Mouse (Mus musculus) erythroblast, adult 5-6 weeks (primary cell): Measurements from ENCODE around the gene Vmn1r195. TPM values are rescaled to one million over a fixed set of nuclear protein-coding genes. Genes with fewer than 3 reads are reported as not detected.
"Not testable (repeated sequence)": the region's sequence is repeated elsewhere in the genome, so short reads cannot be mapped to it uniquely, and the experiment has no call there.

ENCODE experiments used
- ATAC-seq: replicated peaks from 2 replicates; pipeline ENCODE4 v1.8.0; 2016; ENCODE audit warnings: moderate number of reproducible peaks, mild to moderate bottlenecking, moderate TSS enrichment, inconsistent platforms; ENCODE audit not compliant: poor library complexity, low FRiP score, severe bottlenecking
- total RNA-seq, 2 experiments: library from RNA; stranded (forward) in 1 of 2; stranded (reverse) in 1 of 2; fragments of 150-400 nt in 1 of 2; fragments of 200-764, 138-1000 nt in 1 of 2; gene quantifications; 2 replicates each; pipeline versions ENCODE4 v1.2.3 to v1.2.4; 2015 to 2017; ENCODE audit warnings: low replicate concordance in 2 of 2

The Vmn1r195 gene
- not detected in 2 replicates for total RNA-seq (2015; ENCODE audit: low replicate concordance)
- not detected in 2 replicates for total RNA-seq (2017; ENCODE audit: low replicate concordance)

DNA sequence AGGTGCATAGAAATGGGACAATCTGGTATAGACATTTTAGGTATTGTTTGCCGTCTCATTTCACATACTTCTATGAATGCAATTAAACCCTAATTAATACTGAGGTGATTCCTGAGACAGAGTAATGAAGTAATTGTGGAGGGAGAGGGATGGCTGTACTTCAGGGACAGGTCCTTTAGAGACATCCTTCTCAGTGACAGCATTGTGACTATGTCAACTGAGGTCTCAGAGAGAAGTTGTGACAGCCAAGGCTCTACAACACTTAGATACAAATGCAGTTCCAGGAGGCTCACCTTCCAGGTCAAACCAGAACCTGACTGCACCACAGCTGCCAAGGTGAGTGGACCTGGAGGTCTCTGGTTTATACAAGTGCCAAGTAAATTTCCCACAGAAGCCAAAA lies at the start of gene Vmn1r195:
Gene Vmn1r195 (plus strand): TSS at position 301 of the 400 bp plus-strand sequence.
- not testable (repeated sequence) for ATAC-seq

- not testable (repeated sequence) for ATAC-seq
These were observed 47.3 kb upstream of the Vmn1r195 start, which contains the start of gene Vmn1r193 for GRCm38 (mm10) chr13:22223060-22223459. Vmn1r193 (minus strand) TSS chr13:22223160.

DNA sequence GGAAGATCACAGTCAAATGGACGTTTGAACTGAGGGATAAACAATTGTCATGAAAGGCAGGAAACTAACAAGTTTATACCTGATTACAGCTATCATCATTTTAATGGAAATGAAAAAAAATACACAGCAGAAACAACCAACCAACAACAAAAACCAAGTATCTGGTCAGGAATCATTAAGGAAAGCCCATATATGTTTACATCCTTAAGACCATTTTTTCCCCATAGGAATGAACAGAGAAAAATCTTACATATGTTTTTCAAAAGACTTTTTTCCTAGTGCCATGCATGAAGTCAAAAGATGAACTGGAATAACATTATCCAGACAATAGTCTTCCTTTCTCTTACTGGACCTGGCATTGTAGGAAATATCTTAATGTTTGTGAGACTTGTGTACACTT lies 26.4 kb upstream of the Vmn1r195 start, which contains the start of gene Vmn1r194:
Gene Vmn1r194 (plus strand): TSS at position 301 of the 400 bp plus-strand sequence.
- ATAC-seq: no peak

DNA sequence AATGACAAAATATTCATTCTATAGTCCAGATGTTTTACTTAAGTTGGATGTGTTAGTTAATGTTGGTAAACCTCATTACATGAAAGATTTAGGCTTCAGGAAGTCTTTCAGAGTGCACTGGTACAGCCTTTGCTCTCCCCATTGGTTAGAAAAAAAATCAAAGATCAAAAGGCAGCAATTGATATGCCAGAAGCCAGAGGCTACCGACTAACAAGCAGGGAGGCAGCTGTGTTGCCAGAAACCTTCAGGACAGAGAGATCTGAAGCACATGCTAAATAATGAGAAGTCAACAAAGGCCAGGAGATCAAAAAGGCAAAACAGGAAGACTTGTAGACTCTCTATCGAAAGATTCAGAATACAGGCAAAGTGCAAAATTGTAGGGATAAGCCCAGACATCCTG lies 1.4 kb downstream of the Vmn1r195 start:
- no peak for ATAC-seq

DNA sequence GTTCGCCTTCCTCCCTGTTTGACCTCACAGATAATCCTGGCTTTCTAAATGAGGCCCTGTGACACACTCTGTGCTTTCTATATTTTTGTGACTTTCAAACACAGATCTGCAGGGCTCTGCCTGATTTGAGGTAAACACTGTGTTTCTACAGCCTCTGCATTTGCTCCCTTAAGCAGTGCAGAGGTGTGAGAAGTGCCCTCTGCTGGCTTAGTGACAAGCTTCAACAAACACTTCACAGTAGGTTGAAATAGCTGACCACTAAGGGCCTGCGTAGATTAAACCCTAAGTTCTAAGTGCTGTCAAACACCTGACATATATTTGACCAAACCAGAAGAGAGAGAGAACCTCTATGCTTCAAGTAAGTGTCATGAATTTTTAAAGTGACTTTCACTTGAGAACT lies 14.3 kb downstream of the Vmn1r195 start:
- ATAC-seq: no peak

- ATAC-seq: no peak
These were observed 19.3 kb downstream of the Vmn1r195 start, which contains the start of gene Vmn1r196 for GRCm38 (mm10) chr13:22289620-22290019. Vmn1r196 (plus strand) TSS chr13:22289920.

DNA sequence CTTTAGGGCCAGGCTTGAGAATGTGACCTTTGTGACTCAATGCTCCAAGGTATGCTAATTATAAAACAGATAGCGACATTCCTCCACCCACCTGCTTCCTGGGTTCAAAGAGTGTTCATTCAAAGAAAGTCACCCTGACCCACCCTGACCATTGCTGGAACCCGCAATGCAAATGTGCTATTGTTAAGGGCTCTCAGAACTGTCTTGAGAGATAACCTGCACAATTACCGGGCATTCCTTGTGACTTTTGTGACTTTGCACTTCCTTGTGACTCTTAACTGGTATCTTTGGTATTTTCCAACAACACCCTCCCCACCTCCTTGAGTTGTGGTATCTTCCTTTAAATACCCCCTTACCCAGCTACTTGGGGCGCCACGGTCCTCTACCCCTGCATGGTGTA lies 37.8 kb downstream of the Vmn1r195 start:
- ATAC-seq: not testable (repeated sequence)

- ATAC-seq: no peak
These were observed 45.0 kb downstream of the Vmn1r195 start for GRCm38 (mm10) chr13:22315361-22315760.

DNA sequence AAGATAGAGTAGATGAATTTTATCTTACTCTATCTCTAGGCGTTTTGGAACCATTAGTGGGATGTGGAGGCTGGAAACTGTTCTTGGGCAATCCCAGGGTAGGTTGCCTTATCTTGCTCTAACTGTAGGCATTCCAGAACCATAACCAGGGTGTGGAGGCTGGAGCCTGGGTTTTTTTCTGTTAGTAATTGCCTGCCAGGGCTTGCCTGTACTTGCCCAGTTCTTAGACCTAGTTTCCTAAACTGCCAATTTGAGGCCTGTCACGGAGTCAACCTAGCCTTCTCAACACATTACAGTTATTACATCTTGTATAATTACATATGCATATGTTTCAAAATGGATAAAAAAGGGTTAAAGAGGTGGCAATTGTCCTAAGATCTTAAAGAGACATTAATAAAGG lies 47.0 kb downstream of the Vmn1r195 start:
- ATAC-seq: no peak

DNA sequence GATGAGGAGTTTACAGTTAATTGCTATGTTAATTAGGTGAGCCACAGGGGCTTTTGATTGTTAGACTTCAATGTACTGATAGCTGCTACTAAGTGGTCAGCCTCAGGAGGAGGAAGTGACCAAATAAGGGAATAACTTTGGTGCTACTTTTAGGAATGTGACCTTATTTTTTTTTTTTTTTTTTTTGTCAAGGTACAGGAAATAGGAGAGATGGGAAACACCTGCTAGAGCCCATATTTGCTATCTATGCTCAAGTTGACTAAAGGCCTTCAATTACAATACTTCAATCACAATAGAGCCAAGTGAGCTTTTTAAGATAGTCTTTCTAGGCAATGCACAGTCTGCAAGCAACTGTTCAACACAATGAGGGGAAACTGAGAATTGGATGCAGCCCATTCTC lies 49.8 kb downstream of the Vmn1r195 start:
- no peak for ATAC-seq

- ATAC-seq: no peak
These were observed 54.0 kb downstream of the Vmn1r195 start, which contains the start of gene Vmn1r197 for GRCm38 (mm10) chr13:22324289-22324688. Vmn1r197 (plus strand) TSS chr13:22324589.

Other genes starting within 250 kb of the Vmn1r195 start
- gene Hist1h2ah, start 235.0 kb upstream of the Vmn1r195 start, total RNA-seq (2015; ENCODE audit: low replicate concordance): 2.5 TPM in 1 of 2 replicates, not detected in the other
- 462 and 930 TPM in 2 replicates for gene Hist1h2ah, start 235.0 kb upstream of the Vmn1r195 start, total RNA-seq (2017; ENCODE audit: low replicate concordance)
- 14.6 and 64.4 TPM in 2 replicates for gene Hist1h2bk, start 234.7 kb upstream of the Vmn1r195 start, total RNA-seq (2015; ENCODE audit: low replicate concordance)
- 627 and 660 TPM in 2 replicates for gene Hist1h2bk, start 234.7 kb upstream of the Vmn1r195 start, total RNA-seq (2017; ENCODE audit: low replicate concordance)
- 32.4 and 38.2 TPM in 2 replicates for gene Hist1h4i, start 229.2 kb upstream of the Vmn1r195 start, total RNA-seq (2015; ENCODE audit: low replicate concordance)
- 129 and 151 TPM in 2 replicates for gene Hist1h4i, start 229.2 kb upstream of the Vmn1r195 start, total RNA-seq (2017; ENCODE audit: low replicate concordance)
- 3.7 and 12.3 TPM in 2 replicates for gene Hist1h2ag, start 227.6 kb upstream of the Vmn1r195 start, total RNA-seq (2015; ENCODE audit: low replicate concordance)
- gene Hist1h2ag, start 227.6 kb upstream of the Vmn1r195 start, total RNA-seq (2017; ENCODE audit: low replicate concordance): 705 and 715 TPM in 2 replicates
- 17.9 and 23.8 TPM in 2 replicates for gene Hist1h2bj, start 227.3 kb upstream of the Vmn1r195 start, total RNA-seq (2015; ENCODE audit: low replicate concordance)
- gene Hist1h2bj, start 227.3 kb upstream of the Vmn1r195 start, total RNA-seq (2017; ENCODE audit: low replicate concordance): 272 and 275 TPM in 2 replicates
- gene Vmn1r188, start 186.1 kb upstream of the Vmn1r195 start, total RNA-seq (2015; ENCODE audit: low replicate concordance): not detected in 2 replicates
- gene Vmn1r188, start 186.1 kb upstream of the Vmn1r195 start, total RNA-seq (2017; ENCODE audit: low replicate concordance): not detected in 2 replicates
- not detected in 2 replicates for gene Vmn1r189, start 164.7 kb upstream of the Vmn1r195 start, total RNA-seq (2015; ENCODE audit: low replicate concordance)
- gene Vmn1r189, start 164.7 kb upstream of the Vmn1r195 start, total RNA-seq (2017; ENCODE audit: low replicate concordance): 0.43 TPM in 1 of 2 replicates, not detected in the other
- gene Vmn1r191, start 86.6 kb upstream of the Vmn1r195 start, total RNA-seq (2015; ENCODE audit: low replicate concordance): not detected in 2 replicates
- not detected in 2 replicates for gene Vmn1r191, start 86.6 kb upstream of the Vmn1r195 start, total RNA-seq (2017; ENCODE audit: low replicate concordance)
- gene Vmn1r192, start 79.4 kb upstream of the Vmn1r195 start, total RNA-seq (2015; ENCODE audit: low replicate concordance): not detected in 2 replicates
- gene Vmn1r192, start 79.4 kb upstream of the Vmn1r195 start, total RNA-seq (2017; ENCODE audit: low replicate concordance): not detected in 2 replicates
- gene Vmn1r193, start 47.4 kb upstream of the Vmn1r195 start, total RNA-seq (2015; ENCODE audit: low replicate concordance): not detected in 2 replicates
- gene Vmn1r193, start 47.4 kb upstream of the Vmn1r195 start, total RNA-seq (2017; ENCODE audit: low replicate concordance): not detected in 2 replicates
- gene Vmn1r194, start 26.3 kb upstream of the Vmn1r195 start, total RNA-seq (2015; ENCODE audit: low replicate concordance): not detected in 2 replicates
- not detected in 2 replicates for gene Vmn1r194, start 26.3 kb upstream of the Vmn1r195 start, total RNA-seq (2017; ENCODE audit: low replicate concordance)
- not detected in 2 replicates for gene Vmn1r196, start 19.4 kb downstream of the Vmn1r195 start, total RNA-seq (2015; ENCODE audit: low replicate concordance)
- gene Vmn1r196, start 19.4 kb downstream of the Vmn1r195 start, total RNA-seq (2017; ENCODE audit: low replicate concordance): not detected in 2 replicates
- not detected in 2 replicates for gene Vmn1r197, start 54.1 kb downstream of the Vmn1r195 start, total RNA-seq (2015; ENCODE audit: low replicate concordance)
- gene Vmn1r197, start 54.1 kb downstream of the Vmn1r195 start, total RNA-seq (2017; ENCODE audit: low replicate concordance): not detected in 2 replicates
- gene Vmn1r198, start 79.8 kb downstream of the Vmn1r195 start, total RNA-seq (2015; ENCODE audit: low replicate concordance): not detected in 2 replicates
- gene Vmn1r198, start 79.8 kb downstream of the Vmn1r195 start, total RNA-seq (2017; ENCODE audit: low replicate concordance): not detected in 2 replicates
- gene Vmn1r199, start 109.3 kb downstream of the Vmn1r195 start, total RNA-seq (2015; ENCODE audit: low replicate concordance): not detected in 2 replicates
- not detected in 2 replicates for gene Vmn1r199, start 109.3 kb downstream of the Vmn1r195 start, total RNA-seq (2017; ENCODE audit: low replicate concordance)
- not detected in 2 replicates for gene Vmn1r200, start 119.9 kb downstream of the Vmn1r195 start, total RNA-seq (2015; ENCODE audit: low replicate concordance)
- not detected in 2 replicates for gene Vmn1r200, start 119.9 kb downstream of the Vmn1r195 start, total RNA-seq (2017; ENCODE audit: low replicate concordance)
- gene Vmn1r201, start 201.4 kb downstream of the Vmn1r195 start, total RNA-seq (2015; ENCODE audit: low replicate concordance): not detected in 2 replicates
- not detected in 2 replicates for gene Vmn1r201, start 201.4 kb downstream of the Vmn1r195 start, total RNA-seq (2017; ENCODE audit: low replicate concordance)
- gene Vmn1r202, start 234.9 kb downstream of the Vmn1r195 start, total RNA-seq (2015; ENCODE audit: low replicate concordance): not detected in 2 replicates
- gene Vmn1r202, start 234.9 kb downstream of the Vmn1r195 start, total RNA-seq (2017; ENCODE audit: low replicate concordance): not detected in 2 replicates
- gene Vmn1r203, start 247.6 kb downstream of the Vmn1r195 start, total RNA-seq (2015; ENCODE audit: low replicate concordance): not detected in 2 replicates
- 0.14 TPM in 1 of 2 replicates, not detected in the other for gene Vmn1r203, start 247.6 kb downstream of the Vmn1r195 start, total RNA-seq (2017; ENCODE audit: low replicate concordance)